Mouse (Mus musculus) layer of hippocampus, postnatal 36 days (tissue): ENCODE measurements around the gene Ankk1. TPM values are rescaled to one million over a fixed set of nuclear protein-coding genes. Genes with fewer than 3 reads are reported as not detected.

ENCODE experiments used
- total RNA-seq, 2 experiments: library from RNA; stranded (reverse); gene quantifications; 2 replicates each; pipeline ENCODE4 v1.2.3; 2021

Ankk1 gene
- total RNA-seq, 2 experiments from 2014 or later, result not detected

Other genes starting within 250 kb of the Ankk1 start
- not detected for gene Gm4894, start 176.5 kb downstream of the Ankk1 start, total RNA-seq
- 1 to 10 TPM; 3.2 to 3.5 TPM for gene Drd2, start 86.4 kb downstream of the Ankk1 start, total RNA-seq
- 1 to 10 TPM; 1.3 to 1.4 TPM for gene Ttc12, start 59.2 kb upstream of the Ankk1 start, total RNA-seq